Mouse (Mus musculus): Measurements from ENCODE around the gene Zfp867. TPM values are rescaled to one million over a fixed set of nuclear protein-coding genes. Genes with fewer than 3 reads are reported as not detected.

Zfp867 gene
- polyA plus RNA-seq, 1 experiment from 2014 or later = 9.3 TPM

DNA sequence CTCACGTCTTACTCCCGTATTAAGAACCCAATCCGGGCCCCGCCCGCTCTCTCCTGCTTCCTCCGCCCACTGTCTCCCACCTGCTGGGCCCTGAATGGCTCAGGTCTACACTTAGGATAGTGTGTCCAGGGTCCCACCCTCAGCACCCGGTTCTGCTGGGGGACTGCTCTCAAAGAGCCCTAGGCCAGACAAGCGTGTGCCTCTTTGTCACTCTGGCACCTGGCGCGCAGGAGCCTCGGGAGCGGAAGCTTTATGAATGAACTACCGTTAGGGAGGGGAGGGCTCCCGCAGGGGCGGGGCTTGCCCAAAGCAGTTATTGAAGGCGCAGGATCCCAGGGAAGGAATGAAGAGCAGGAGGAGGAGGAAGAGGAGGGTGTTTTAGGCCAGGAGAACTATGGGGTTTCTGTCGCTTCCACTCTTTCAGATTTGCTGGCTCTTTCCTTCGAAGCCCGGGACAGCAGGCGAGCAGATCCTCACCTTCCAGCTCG, 33.1 kb upstream of the Zfp867 start:
- H3K27me3 ChIP-seq = no peaks in the 10 kb centered on the region
- H3K4me2 ChIP-seq = peak overlapping the region; percentile 93
- peak overlapping the region; percentile 95 for H3K9ac ChIP-seq
- peaks cover 42% of the 10 kb centered on the region for H3K36me3 ChIP-seq
- no peaks in the 10 kb centered on the region for H3K9me3 ChIP-seq
- H3K4me3 ChIP-seq = peak overlapping the region; percentile 86
- ATAC-seq (ENCODE audit: insufficient number of reproducible peaks, low FRiP score, low TSS enrichment, low read depth) = peak; percentile 5; the same call in 1 of the 2 replicates
- WGBS = under 1% methylated on average over 21 of the region's 21 CpGs
- peaks cover 20% of the 10 kb centered on the region for H3K4me1 ChIP-seq
- peak overlapping the region; percentile 98 for H3K27ac ChIP-seq

DNA sequence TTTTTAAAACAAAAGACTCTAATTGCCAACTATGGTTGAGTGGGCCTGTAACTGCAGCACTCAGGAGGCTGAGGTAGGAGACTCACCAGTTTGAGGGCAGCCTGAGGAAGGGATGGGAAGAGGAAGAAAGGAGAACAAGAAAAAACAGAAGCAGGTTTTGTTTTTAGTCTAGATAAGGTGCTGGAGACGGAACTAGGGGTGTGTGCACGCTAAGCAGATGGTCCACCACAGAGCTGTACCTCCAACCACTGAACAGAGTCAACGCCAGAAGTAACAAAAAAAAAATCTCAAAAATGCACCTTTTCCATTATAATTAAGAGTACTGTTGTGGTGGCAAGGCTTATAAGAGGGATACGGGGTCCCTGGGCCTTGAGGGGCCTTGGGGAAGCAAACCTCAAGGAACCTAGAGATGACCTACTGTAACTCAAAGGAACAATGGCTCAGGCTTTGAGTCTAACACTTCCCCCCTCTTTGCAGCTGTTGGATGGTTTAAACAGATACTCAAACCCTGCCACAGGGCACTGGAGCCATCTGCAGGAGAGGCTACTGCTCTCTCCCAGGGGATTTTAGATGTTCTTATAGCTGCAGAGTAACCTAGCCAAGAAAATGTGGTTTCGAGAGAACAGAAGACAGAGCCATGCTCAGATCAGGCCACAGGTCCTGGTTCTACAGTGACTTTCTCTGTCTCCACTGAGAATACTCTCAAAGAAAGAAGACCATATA, 29.9 kb upstream of the Zfp867 start:
- Histone ChIP-seq H3K27me3 (no peaks in the 10 kb centered on the region), H3K36me3 (peaks cover 69% of the 10 kb centered on the region), H3K4me1 (peaks cover 11% of the 10 kb centered on the region), H3K9ac (no peak overlapping the region), H3K27ac (no peak overlapping the region), H3K9me3 (no peaks in the 10 kb centered on the region), H3K4me2 (no peak overlapping the region), H3K4me3 (no peak overlapping the region)
- ATAC-seq (ENCODE audit: insufficient number of reproducible peaks, low FRiP score, low TSS enrichment, low read depth) = no peak
- 90% methylated on average over 5 of the region's 5 CpGs for WGBS

DNA sequence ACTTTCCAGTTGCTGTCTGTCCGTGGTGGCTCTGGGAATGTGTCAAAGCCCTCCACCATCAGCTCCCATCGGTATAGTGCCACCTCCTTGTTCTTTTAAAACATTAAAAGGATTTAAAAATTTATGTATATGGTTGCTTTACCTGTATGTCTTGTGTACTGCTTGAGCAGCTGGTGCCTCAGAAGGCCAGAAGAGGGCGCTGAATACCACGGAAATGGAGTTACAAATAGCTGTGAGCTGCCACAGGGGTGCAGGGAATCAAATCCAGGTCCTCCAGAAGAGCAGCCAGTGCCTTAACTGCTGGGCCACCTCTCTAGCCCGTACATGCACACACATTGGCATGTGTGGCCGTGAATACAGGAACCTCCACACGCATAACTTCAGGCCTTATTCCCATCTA, 25.5 kb upstream of the Zfp867 start:
- H3K27ac ChIP-seq = no peak overlapping the region
- H3K9me3 ChIP-seq = no peaks in the 10 kb centered on the region
- no peak overlapping the region for H3K9ac ChIP-seq
- no peak for ATAC-seq (ENCODE audit: insufficient number of reproducible peaks, low FRiP score, low TSS enrichment, low read depth)
- no peak overlapping the region for H3K4me3 ChIP-seq
- H3K4me2 ChIP-seq = no peak overlapping the region
- H3K36me3 ChIP-seq = peaks cover 99% of the 10 kb centered on the region
- H3K4me1 ChIP-seq = no peaks in the 10 kb centered on the region
- WGBS = 91% methylated on average over 7 of the region's 7 CpGs
- no peaks in the 10 kb centered on the region for H3K27me3 ChIP-seq

DNA sequence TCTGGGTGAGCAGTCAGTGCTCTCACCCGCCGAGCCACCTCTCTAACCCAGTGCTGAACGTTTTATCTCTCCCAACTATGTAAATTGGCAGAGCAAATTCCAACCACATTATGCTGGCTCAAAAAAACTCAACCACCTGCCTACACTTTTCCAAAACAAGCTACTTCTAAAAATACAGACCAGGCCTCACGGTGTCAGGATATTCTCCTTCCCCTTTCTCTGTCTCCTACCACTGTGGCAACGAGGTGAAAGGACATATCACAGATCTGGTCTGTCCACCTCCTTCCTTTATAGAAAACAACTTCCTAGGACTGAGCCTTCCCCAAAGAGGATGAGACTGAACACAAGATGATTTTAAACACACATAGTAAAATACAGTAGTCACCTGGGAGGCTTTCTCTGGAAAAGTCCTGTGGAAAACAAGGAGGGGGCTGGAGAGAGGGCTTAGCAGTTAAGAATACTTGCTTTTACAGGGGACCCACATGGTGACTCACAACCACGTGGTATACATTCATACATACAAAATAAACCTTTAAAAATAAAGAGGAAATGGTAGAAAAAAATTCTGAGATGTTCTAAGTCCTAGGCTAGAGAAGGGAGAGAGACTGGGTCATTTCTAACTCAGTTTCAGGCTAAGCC, 24.5 kb upstream of the Zfp867 start:
- ATAC-seq (ENCODE audit: insufficient number of reproducible peaks, low FRiP score, low TSS enrichment, low read depth) = no peak
- no peak overlapping the region for H3K27ac ChIP-seq
- 83% methylated on average over 6 of the region's 6 CpGs for WGBS
- no peak overlapping the region for H3K4me3 ChIP-seq
- no peaks in the 10 kb centered on the region for H3K4me1 ChIP-seq
- no peaks in the 10 kb centered on the region for H3K9me3 ChIP-seq
- H3K4me2 ChIP-seq = no peak overlapping the region
- H3K36me3 ChIP-seq = peaks cover 99% of the 10 kb centered on the region
- H3K9ac ChIP-seq = no peak overlapping the region
- no peaks in the 10 kb centered on the region for H3K27me3 ChIP-seq

DNA sequence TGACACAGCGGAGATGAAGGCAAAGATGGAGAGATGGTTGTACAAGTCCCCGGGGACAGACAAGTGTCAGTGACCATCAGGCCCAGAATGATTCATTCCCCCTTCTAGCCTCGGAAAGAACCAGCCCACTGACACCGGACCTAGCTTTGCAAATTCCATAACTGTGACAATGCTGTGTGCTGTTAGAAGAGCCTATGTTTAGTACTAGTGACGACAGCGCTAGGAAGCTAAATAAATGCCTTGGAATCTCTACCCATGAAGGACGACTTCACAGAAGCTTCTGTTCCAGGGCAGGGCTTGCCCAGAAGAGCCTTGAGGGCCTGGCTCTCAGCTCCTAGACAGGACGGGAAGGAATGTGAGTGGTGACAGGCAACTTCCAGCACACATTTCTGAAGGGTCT, 13.9 kb upstream of the Zfp867 start:
- 80% methylated on average over 8 of the region's 8 CpGs for WGBS
- H3K9me3 ChIP-seq = no peaks in the 10 kb centered on the region
- peaks cover 66% of the 10 kb centered on the region for H3K36me3 ChIP-seq
- no peaks in the 10 kb centered on the region for H3K27me3 ChIP-seq
- H3K4me1 ChIP-seq = no peaks in the 10 kb centered on the region
- no peak overlapping the region for H3K27ac ChIP-seq
- H3K4me3 ChIP-seq = no peak overlapping the region
- H3K4me2 ChIP-seq = no peak overlapping the region
- no peak for ATAC-seq (ENCODE audit: insufficient number of reproducible peaks, low FRiP score, low TSS enrichment, low read depth)
- no peak overlapping the region for H3K9ac ChIP-seq

DNA sequence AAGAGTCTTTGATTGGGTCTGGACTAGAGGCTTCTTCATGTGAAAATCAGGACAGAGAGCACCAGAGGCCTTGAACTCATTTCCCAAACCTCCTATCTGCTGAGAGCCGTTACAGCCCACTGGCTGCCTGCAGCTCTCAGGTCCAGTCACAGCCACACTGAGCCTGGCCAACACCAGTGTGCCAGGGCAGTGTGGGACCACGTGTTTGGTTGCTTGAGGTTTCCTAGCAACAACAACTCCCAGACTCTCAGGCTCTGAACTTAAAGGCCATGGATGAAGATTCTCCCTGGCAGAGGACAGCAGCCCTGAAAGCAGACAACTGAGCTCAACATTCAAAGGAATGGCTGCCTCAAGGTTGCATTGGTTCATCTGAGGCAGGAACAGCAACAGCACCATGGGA, 13.4 kb upstream of the Zfp867 start:
- 61% methylated on average over 2 of the region's 2 CpGs for WGBS
- no peaks in the 10 kb centered on the region for H3K4me1 ChIP-seq
- no peak for ATAC-seq (ENCODE audit: insufficient number of reproducible peaks, low FRiP score, low TSS enrichment, low read depth)
- peaks cover 61% of the 10 kb centered on the region for H3K36me3 ChIP-seq
- no peak overlapping the region for H3K4me2 ChIP-seq
- no peaks in the 10 kb centered on the region for H3K27me3 ChIP-seq
- H3K4me3 ChIP-seq = no peak overlapping the region
- no peaks in the 10 kb centered on the region for H3K9me3 ChIP-seq
- H3K27ac ChIP-seq = no peak overlapping the region
- H3K9ac ChIP-seq = no peak overlapping the region

DNA sequence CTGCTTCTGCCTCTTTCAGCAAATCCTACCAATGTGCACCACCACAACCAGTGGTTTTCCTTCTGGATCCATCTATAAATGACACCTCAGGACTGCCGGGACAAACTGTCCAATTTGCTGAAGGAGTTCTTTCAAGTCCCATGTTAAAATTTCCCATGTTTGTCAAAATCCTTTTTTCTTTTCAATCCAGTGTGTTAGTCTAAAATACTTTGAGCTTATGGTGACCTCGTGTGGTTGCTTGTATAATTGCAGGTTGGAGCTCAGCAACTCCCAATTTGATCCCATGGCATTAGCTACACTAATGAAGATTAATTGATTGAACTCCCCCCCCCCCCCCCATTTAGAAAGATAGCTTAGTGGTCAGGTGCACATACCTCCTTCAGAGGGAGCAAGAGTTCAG, 10.9 kb upstream of the Zfp867 start:
- H3K4me3 ChIP-seq = no peak overlapping the region
- H3K27me3 ChIP-seq = no peaks in the 10 kb centered on the region
- H3K9ac ChIP-seq = no peak overlapping the region
- H3K27ac ChIP-seq = no peak overlapping the region
- peaks cover 37% of the 10 kb centered on the region for H3K36me3 ChIP-seq
- H3K4me2 ChIP-seq = no peak overlapping the region
- 1% methylated on average over 2 of the region's 2 CpGs for WGBS
- H3K9me3 ChIP-seq = no peaks in the 10 kb centered on the region
- H3K4me1 ChIP-seq = no peaks in the 10 kb centered on the region
- ATAC-seq (ENCODE audit: insufficient number of reproducible peaks, low FRiP score, low TSS enrichment, low read depth) = no peak

DNA sequence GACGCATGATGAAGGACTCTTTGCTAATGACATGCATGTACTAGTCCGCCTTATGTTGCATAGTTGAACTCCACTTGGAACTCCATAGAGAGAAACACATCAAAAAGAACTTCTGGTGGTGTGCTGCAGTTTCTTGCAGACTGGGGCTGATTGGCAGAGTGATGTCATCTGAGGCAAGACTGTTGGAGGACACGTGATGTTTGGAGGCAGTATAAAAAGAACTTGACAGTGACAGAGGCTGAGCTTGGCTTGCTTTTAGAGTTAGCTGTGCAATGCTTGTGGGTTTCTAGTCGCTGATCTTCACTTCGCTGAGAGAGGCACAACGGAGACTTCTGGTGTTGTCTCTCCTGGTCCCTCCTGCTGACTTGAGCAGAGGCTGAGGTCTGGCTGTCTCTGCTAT, 5.0 kb upstream of the Zfp867 start:
- no peaks in the 10 kb centered on the region for H3K9me3 ChIP-seq
- H3K4me2 ChIP-seq = no peak overlapping the region
- no peak for ATAC-seq (ENCODE audit: insufficient number of reproducible peaks, low FRiP score, low TSS enrichment, low read depth)
- no peak overlapping the region for H3K9ac ChIP-seq
- H3K4me3 ChIP-seq = no peak overlapping the region
- H3K36me3 ChIP-seq = no peaks in the 10 kb centered on the region
- H3K27ac ChIP-seq = no peak overlapping the region
- H3K4me1 ChIP-seq = no peaks in the 10 kb centered on the region
- 52% methylated on average over 6 of the region's 6 CpGs for WGBS
- H3K27me3 ChIP-seq = no peaks in the 10 kb centered on the region

DNA sequence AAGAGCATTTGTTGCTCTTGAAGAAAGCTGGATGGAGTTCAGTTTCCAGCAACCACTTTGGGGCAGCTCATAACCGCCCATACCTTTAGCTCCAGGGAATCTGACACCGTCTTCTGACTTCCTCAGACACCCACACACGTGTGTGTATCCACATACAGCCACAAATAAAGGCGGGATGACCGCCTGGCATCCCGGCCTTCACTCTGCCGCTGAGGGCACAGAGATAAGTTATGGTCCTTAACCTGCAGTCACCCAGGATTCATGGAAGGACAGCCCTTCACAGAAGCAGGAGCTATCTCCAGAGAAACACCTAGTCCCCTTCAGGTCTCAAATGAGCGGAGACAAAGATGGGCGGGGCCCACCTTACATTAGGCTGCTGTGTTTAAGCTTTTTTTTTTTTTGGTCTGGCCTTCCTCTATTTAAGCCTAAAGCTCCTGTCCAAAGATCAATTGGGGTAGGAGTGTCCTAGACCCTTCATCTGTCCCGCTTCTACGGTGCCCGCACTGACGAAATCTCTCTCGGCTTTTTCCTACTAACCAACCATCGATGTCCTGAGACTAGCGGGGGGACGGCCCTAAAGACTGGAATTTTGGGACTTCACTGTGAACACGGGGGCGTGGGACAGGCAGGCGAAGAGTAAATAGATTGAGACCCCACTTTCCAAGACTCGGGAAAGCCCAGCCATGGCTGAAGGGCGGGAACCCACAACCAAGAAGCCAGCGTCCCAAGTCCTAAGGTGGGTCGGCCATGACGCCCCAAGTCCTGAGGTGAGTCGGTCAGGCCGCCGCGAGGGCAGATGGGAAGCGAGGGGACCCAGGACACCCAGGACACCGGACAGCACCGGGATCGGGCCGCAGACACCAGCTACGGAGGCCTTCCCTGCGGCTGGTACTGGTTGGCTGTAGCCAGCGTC, 605 bp downstream of the Zfp867 start:
- peaks cover 4% of the 10 kb centered on the region; the same call in 1 of the 2 replicates for H3K36me3 ChIP-seq
- peak overlapping the region; percentile 84 for H3K27ac ChIP-seq
- 5% methylated on average over 37 of the region's 37 CpGs for WGBS
- no peaks in the 10 kb centered on the region for H3K27me3 ChIP-seq
- peaks cover 4% of the 10 kb centered on the region for H3K4me1 ChIP-seq
- H3K4me2 ChIP-seq = peak overlapping the region; percentile 69
- H3K9me3 ChIP-seq = no peaks in the 10 kb centered on the region
- peak; percentile 59 for ATAC-seq (ENCODE audit: insufficient number of reproducible peaks, low FRiP score, low TSS enrichment, low read depth)
- H3K9ac ChIP-seq = peak overlapping the region; percentile 59
- peak overlapping the region; percentile 59 for H3K4me3 ChIP-seq

DNA sequence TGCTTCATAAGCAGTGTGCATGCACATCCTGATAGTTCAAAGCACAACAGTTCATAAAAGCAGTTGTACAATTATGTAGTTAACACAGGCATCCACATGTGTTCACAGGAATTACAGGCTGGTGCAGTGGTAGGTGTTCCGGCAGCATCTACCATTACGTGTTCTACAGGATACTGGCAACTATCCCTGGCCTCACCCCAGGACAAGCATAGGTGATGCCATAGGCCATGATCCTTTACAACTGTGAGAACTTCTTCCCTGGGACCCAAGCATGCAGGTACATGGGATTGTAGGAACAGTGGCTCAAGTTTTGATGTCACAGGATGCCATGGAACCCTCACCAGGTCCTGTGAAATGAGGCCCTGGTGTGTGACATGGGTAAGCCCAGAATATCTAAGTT, 11.8 kb downstream of the Zfp867 start:
- whole genome bisulfite sequencing = 87% methylated on average over 2 of the region's 2 CpGs
- no peak overlapping the region for H3K27ac ChIP-seq
- H3K4me1 ChIP-seq = peaks cover 12% of the 10 kb centered on the region
- peaks cover 68% of the 10 kb centered on the region for H3K36me3 ChIP-seq
- no peak overlapping the region for H3K4me3 ChIP-seq
- no peak overlapping the region for H3K9ac ChIP-seq
- ATAC-seq (ENCODE audit: insufficient number of reproducible peaks, low FRiP score, low TSS enrichment, low read depth) = no peak
- H3K9me3 ChIP-seq = peaks cover 18% of the 10 kb centered on the region
- no peaks in the 10 kb centered on the region for H3K27me3 ChIP-seq
- no peak overlapping the region for H3K4me2 ChIP-seq

DNA sequence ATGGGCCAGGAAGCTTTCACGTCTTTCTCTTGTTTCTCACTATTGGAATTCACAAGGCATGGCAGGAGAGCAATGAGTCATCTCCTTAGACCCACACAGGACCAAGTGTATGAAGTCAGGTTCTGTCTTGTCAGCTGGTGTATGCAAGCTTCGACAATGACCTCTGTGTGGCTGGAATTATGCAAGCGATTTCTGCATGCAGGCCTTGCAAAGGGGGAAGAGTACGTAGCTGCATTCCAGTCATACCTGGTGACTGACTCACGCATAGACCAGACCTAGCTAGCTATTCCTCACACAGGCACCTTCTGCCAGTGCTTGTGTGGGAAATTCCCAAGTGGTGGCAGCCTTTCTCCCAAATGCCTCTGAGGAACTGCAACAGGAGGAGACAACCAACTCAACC, 13.3 kb downstream of the Zfp867 start:
- Histone ChIP-seq H3K27ac (peak overlapping the region; percentile 58; the same call in 1 of the 2 replicates), H3K27me3 (no peaks in the 10 kb centered on the region), H3K36me3 (peaks cover 70% of the 10 kb centered on the region), H3K9ac (no peak overlapping the region), H3K9me3 (peaks cover 14% of the 10 kb centered on the region), H3K4me2 (no peak overlapping the region), H3K4me1 (peaks cover 12% of the 10 kb centered on the region), H3K4me3 (no peak overlapping the region)
- peak; percentile 71 for ATAC-seq (ENCODE audit: insufficient number of reproducible peaks, low FRiP score, low TSS enrichment, low read depth)
- 28% methylated on average over 5 of the region's 5 CpGs for WGBS

DNA sequence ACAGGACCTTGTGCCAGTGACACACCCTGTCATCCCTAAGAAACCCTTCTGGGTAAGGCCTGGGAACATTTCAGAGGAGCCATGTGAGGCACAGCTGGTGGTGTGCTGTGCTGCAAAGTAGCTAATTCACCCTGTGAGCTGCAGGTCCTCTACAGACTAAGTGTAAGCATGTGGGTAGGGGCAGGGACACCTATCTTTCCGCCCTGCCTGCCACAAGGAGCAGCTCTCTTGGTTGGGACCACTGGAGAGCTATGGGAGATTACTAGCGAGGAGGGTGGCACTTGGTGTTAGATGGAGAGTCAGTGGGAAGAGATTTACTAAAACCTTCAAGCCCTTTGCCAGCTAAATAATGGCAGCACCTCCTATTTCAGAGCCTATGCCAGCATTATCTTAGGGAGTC, 15.4 kb downstream of the Zfp867 start:
- WGBS = 96% methylated on average over 2 of the region's 2 CpGs
- Histone ChIP-seq H3K9ac (no peak overlapping the region), H3K4me2 (no peak overlapping the region), H3K36me3 (peaks cover 63% of the 10 kb centered on the region), H3K27me3 (no peaks in the 10 kb centered on the region), H3K4me3 (no peak overlapping the region), H3K9me3 (no peaks in the 10 kb centered on the region), H3K27ac (no peak overlapping the region), H3K4me1 (peaks cover 12% of the 10 kb centered on the region)
- no peak for ATAC-seq (ENCODE audit: insufficient number of reproducible peaks, low FRiP score, low TSS enrichment, low read depth)

All from limb, embryonic 15.5 days (tissue).